Mouse (Mus musculus): ENCODE results near the gene Pxn. TPM values are rescaled to one million over a fixed set of nuclear protein-coding genes. Genes with fewer than 3 reads are reported as not detected.

Pxn gene
- total and polyA plus RNA-seq, 2 experiments: 10.5 to 40.2 TPM

GRCm38 (mm10) chr5:115470766-115471531 is 35.5 kb upstream of the Pxn start:
- Histone ChIP-seq H3K36me3 (ENCODE audit: control insufficient read depth, insufficient read depth, low read length) (no peaks in the 10 kb centered on the region), H3K27me3 (ENCODE audit: control insufficient read depth, insufficient read depth, low read length) (no peaks in the 10 kb centered on the region), H3K9ac (ENCODE audit: low read depth, low read length) (no peak overlapping the region), H3K4me1 (ENCODE audit: control insufficient read depth, insufficient read depth, low read length) (no peaks in the 10 kb centered on the region), H3K27ac (replicated peaks; ENCODE audit: insufficient read depth, low read depth, low read length) (no peak overlapping the region), H3K79me2 (ENCODE audit: control insufficient read depth, insufficient read depth, low read length) (no peaks in the 10 kb centered on the region), H3K4me3 (ENCODE audit: insufficient read depth, low read depth, low read length) (no peak overlapping the region)
- DNase-seq (ENCODE audit: extremely low read depth, low read depth, low spot score): no peak
- WGBS: 33% methylated on average over 20 of the region's 20 CpGs
- TF ChIP-seq CTCF (IDR thresholded peaks at IDR 0.05; ENCODE audit: low read depth, low read length) (peak; percentile 77; the same call in 1 of the 2 replicates), POLR2A (IDR thresholded peaks at IDR 0.05; ENCODE audit: extremely low read depth, insufficient read depth, low read length) (no peak)

DNA sequence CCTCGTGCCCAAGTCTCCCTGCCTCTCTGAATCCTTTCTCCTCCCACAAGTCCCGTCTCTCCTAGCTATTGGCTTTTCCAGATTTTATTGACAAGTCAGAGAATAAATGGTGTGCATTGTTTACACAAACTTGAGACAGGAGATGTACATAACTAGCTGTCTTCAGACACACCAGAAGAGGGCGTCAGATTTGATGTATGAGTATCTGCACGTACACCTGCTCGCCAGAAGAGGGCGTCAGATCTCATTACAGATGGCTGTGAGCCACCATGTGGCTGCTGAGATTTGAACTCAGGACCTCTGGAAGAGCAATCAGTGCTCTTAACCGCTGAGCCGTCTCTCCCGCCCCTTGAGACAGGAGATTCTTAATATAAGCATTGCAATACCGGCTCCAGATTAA is 33.3 kb upstream of the Pxn start:
- 72% methylated on average over 10 of the region's 10 CpGs for WGBS
- DNase-seq (ENCODE audit: extremely low read depth, low read depth, low spot score): no peak
- no peaks in the 10 kb centered on the region; the same call in 1 of the 2 replicates for H3K36me3 ChIP-seq (ENCODE audit: control insufficient read depth, insufficient read depth, low read length)
- H3K4me3 ChIP-seq (ENCODE audit: insufficient read depth, low read depth, low read length): no peak overlapping the region
- no peaks in the 10 kb centered on the region for H3K27me3 ChIP-seq (ENCODE audit: control insufficient read depth, insufficient read depth, low read length)
- no peak overlapping the region for H3K27ac ChIP-seq (replicated peaks; ENCODE audit: insufficient read depth, low read depth, low read length)
- no peaks in the 10 kb centered on the region for H3K4me1 ChIP-seq (ENCODE audit: control insufficient read depth, insufficient read depth, low read length)
- H3K79me2 ChIP-seq (ENCODE audit: control insufficient read depth, insufficient read depth, low read length): no peaks in the 10 kb centered on the region
- no peak for TF ChIP-seq POLR2A (IDR thresholded peaks at IDR 0.05; ENCODE audit: extremely low read depth, insufficient read depth, low read length)
- TF ChIP-seq CTCF (IDR thresholded peaks at IDR 0.05; ENCODE audit: low read depth, low read length): peak; percentile 13; the same call in 1 of the 2 replicates
- no peak overlapping the region for H3K9ac ChIP-seq (ENCODE audit: low read depth, low read length)

DNA sequence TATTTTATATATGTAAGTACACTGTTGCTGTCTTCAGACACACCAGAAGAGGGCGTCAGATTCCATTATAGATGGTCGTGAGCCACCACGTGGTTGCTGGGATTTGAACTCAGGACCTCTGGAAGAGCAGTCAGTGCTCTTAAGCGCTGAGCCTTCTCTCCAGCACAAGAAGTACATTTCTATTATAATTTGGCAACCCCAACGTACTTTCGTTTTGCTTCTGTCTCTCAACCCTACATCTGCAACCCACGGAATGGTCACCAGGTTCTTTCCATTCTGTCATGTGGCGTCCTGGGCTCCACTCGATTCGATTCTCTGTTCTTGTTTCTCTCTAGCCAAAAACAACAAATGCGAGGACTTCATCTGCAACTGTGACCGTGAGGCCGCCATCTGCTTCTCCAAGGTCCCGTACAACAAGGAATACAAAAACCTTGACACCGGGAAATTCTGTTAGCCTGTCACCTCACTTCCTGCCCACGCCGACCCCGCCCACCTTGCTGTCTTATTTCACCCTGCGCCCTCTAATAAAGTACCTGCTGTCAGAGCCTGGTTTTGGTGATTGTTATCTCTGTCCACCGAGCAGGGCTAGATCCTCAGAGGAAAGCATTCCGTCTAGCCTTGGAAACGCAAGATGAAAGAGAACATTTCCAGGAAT is 32.2 kb upstream of the Pxn start:
- DNase-seq (ENCODE audit: extremely low read depth, low read depth, low spot score): no peak
- Histone ChIP-seq H3K27ac (replicated peaks; ENCODE audit: insufficient read depth, low read depth, low read length) (no peak overlapping the region), H3K9ac (ENCODE audit: low read depth, low read length) (no peak overlapping the region), H3K4me3 (ENCODE audit: insufficient read depth, low read depth, low read length) (no peak overlapping the region), H3K79me2 (ENCODE audit: control insufficient read depth, insufficient read depth, low read length) (no peaks in the 10 kb centered on the region), H3K36me3 (ENCODE audit: control insufficient read depth, insufficient read depth, low read length) (peaks cover under 1% of the 10 kb centered on the region; the same call in 1 of the 2 replicates), H3K4me1 (ENCODE audit: control insufficient read depth, insufficient read depth, low read length) (no peaks in the 10 kb centered on the region), H3K27me3 (ENCODE audit: control insufficient read depth, insufficient read depth, low read length) (no peaks in the 10 kb centered on the region)
- WGBS: 78% methylated on average over 22 of the region's 22 CpGs
- no peak for TF ChIP-seq CTCF (IDR thresholded peaks at IDR 0.05; ENCODE audit: low read depth, low read length)
- TF ChIP-seq POLR2A (IDR thresholded peaks at IDR 0.05; ENCODE audit: extremely low read depth, insufficient read depth, low read length): no peak

DNA sequence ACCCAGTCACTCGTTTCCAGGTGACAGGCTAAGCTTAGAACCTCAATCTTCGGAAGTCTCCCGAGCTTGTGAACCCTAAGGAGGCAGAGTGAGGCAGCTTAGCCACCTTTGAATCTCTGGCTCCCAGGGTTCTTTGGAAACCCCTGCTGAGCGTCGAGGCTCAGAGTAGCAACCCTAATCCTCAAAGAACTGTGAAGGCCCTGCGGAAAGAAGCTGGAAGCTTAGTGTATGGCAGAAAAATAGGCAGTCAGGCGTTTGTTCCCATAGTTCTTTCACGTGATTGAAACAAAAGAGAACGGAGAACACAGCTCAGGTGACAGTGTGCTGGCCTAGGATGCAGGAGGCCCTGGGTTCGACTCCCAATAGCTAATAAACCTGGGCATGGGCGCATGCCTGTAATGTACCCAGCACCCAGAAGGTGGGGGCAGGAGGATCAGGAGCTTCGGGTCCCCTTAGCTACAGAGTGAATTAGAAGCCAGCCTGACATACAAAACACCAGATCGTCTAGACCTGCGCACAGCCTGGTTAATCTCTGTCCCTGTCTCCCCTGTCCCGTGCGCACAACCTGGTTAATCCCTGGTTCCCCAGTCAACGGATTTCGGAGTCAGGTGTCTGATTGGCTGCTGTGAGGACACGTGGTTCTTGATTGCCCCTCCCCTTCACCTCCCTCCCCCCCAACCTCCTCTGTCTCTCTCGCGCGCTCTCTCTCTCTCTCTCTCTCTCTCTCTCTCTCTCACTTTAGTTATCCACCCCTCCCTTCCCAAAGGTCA is 31.0 kb upstream of the Pxn start:
- 25% methylated on average over 22 of the region's 22 CpGs for WGBS
- Histone ChIP-seq H3K27ac (replicated peaks; ENCODE audit: insufficient read depth, low read depth, low read length) (peak overlapping the region; percentile 30; the same call in 1 of the 2 replicates), H3K9ac (ENCODE audit: low read depth, low read length) (peak overlapping the region; percentile 35), H3K4me1 (ENCODE audit: control insufficient read depth, insufficient read depth, low read length) (no peaks in the 10 kb centered on the region), H3K79me2 (ENCODE audit: control insufficient read depth, insufficient read depth, low read length) (no peaks in the 10 kb centered on the region), H3K4me3 (ENCODE audit: insufficient read depth, low read depth, low read length) (peak overlapping the region; percentile 24), H3K36me3 (ENCODE audit: control insufficient read depth, insufficient read depth, low read length) (peaks cover 4% of the 10 kb centered on the region; the same call in 1 of the 2 replicates), H3K27me3 (ENCODE audit: control insufficient read depth, insufficient read depth, low read length) (no peaks in the 10 kb centered on the region)
- TF ChIP-seq CTCF (IDR thresholded peaks at IDR 0.05; ENCODE audit: low read depth, low read length) (no peak), POLR2A (IDR thresholded peaks at IDR 0.05; ENCODE audit: extremely low read depth, insufficient read depth, low read length) (0 out of 2 replicates have a peak, but pooled peaks have one; percentile 27)
- peak; percentile 84 for DNase-seq (ENCODE audit: extremely low read depth, low read depth, low spot score)

- no peak for TF ChIP-seq CTCF (IDR thresholded peaks at IDR 0.05; ENCODE audit: low read depth, low read length)
- TF ChIP-seq POLR2A (IDR thresholded peaks at IDR 0.05; ENCODE audit: extremely low read depth, insufficient read depth, low read length): no peak
- no peaks in the 10 kb centered on the region for H3K4me1 ChIP-seq (ENCODE audit: control insufficient read depth, insufficient read depth, low read length)
- H3K27me3 ChIP-seq (ENCODE audit: control insufficient read depth, insufficient read depth, low read length): no peaks in the 10 kb centered on the region
- H3K4me3 ChIP-seq (ENCODE audit: insufficient read depth, low read depth, low read length): peak overlapping the region; percentile 24; the same call in 1 of the 2 replicates
- H3K9ac ChIP-seq (ENCODE audit: low read depth, low read length): peak overlapping the region; percentile 32; the same call in 1 of the 2 replicates
- peaks cover 4% of the 10 kb centered on the region; the same call in 1 of the 2 replicates for H3K36me3 ChIP-seq (ENCODE audit: control insufficient read depth, insufficient read depth, low read length)
- peak overlapping the region; percentile 30; the same call in 1 of the 2 replicates for H3K27ac ChIP-seq (replicated peaks; ENCODE audit: insufficient read depth, low read depth, low read length)
- no peaks in the 10 kb centered on the region for H3K79me2 ChIP-seq (ENCODE audit: control insufficient read depth, insufficient read depth, low read length)
- DNase-seq (ENCODE audit: extremely low read depth, low read depth, low spot score): no peak
- 36% methylated on average over 12 of the region's 12 CpGs for WGBS
These were observed 30.3 kb upstream of the Pxn start for GRCm38 (mm10) chr5:115476107-115476727.

Measured in liver, adult 2 months (tissue).